Mouse (Mus musculus): ENCODE data around the gene Lcn5.

DNA sequence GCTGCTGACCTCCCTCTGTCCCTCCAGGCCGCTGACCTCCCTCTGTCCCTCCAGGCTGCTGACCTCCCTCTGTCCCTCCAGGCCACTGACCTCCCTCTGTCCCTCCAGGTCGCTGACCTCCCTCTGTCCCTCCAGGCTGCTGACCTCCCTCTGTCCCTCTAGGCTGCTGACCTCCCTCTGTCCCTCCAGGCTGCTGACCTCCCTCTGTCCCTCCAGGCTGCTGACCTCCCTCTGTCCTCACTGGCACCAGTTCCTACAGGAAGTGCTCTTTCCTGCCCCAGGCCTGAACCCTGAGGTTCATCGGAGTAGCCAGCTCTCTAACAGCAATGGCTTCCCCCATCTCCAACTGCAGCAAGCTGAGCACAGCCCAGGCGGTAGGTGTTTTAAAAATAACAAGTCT, 29.0 kb upstream of the Lcn5 start:
- TF ChIP-seq CTCF (IDR thresholded peaks at IDR 0.05; ENCODE audit: insufficient read depth, low read length) = no peak
- TF ChIP-seq POLR2A (IDR thresholded peaks at IDR 0.05; ENCODE audit: borderline replicate concordance, extremely low read depth, low read depth, low read length) = no peak

All from lung, adult 2 months (tissue).